Mouse (Mus musculus): ENCODE results near the gene Nova1. TPM values are rescaled to one million over a fixed set of nuclear protein-coding genes. Genes with fewer than 3 reads are reported as not detected.
A peak's percentile ranks its signal among the peaks of the same experiment; 100 is the strongest.

The Nova1 gene
- 1 to 10 TPM; 2.7 to 5.8 TPM for total RNA-seq (2021)
- 0.45 and 0.70 TPM in 2 replicates for polyA plus RNA-seq (2012; rRNA removed)
- long read RNA-seq, full-length matches to known transcripts, result 1 of 2 reads
- long read RNA-seq, partial matches to known transcripts, result 0 of 2 reads
- long read RNA-seq, other reads (novel, unspliced or antisense), result 1 of 2 reads

DNA sequence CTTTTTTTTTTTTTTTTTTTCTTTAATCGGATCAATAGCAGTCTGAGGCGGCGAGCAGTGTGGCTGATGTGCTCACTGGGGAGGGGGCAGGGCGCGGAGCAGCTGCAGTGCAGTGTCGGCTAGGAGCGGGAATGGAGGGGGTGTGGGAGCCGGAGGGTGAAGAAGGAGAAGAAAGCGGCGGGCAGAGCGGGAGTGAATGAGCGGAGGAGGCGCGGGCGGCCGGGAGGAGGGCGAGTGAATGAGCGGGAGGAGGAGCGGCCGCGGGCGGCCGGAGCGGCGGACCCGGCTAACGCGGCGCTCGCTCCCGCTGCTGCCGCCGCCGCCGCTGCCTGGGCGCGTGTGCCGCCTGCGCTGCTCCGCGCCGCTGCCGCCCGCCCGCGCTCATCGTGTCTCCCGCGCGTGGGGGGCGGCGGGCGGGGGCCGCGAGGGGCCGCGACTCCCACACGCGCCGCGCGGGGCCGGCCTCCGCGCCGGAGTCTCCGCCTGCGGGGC lies at the start of gene Nova1:
TSS of gene Nova1 (minus strand) at position 74 of the 492 bp plus-strand sequence.
- DNase-seq, result peak; percentile 76

DNA sequence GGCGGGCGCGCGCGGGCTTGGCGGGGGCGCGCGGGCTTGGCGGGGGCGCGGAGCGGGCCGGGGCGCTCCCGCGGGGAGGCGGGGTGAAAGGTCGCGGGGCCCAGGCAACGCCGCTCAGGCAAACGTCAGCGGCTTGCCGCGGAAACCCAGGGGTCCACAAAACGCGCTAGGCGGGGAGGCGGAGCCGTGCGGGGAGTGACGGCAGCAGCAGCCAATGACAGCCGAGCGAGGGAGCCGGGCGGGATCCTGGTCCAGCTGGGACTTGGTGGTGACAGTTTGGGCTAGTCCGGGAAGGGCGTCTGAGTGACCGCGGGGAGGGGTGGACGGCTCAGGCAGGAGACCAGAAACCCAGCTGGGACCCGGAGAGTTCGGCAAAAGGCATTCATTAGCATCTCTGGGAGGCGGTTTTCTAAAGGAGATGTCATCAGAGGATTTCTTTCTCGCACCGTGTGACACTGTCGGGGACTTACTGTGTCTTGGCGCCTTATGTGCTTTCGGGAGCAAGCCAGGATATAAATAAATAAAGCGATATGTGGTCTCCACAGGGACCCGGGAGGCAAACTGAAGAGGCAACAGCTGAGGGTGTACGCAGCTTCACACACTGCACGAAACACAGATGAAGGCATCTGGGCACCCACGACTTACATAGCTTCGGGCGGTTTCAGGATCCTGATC lies 756 bp upstream of the Nova1 start:
- DNase-seq, result peak; percentile 95

- DNase-seq, result peak; percentile 38
These were observed 491 bp downstream of the Nova1 start for GRCm38 (mm10) chr12:46818021-46818855.

GRCm38 (mm10) chr12:46817211-46817803 lies 1.4 kb downstream of the Nova1 start:
- DNase-seq, result no peak

- DNase-seq, result no peak
These were observed 2.4 kb downstream of the Nova1 start for GRCm38 (mm10) chr12:46816291-46816690.

DNA sequence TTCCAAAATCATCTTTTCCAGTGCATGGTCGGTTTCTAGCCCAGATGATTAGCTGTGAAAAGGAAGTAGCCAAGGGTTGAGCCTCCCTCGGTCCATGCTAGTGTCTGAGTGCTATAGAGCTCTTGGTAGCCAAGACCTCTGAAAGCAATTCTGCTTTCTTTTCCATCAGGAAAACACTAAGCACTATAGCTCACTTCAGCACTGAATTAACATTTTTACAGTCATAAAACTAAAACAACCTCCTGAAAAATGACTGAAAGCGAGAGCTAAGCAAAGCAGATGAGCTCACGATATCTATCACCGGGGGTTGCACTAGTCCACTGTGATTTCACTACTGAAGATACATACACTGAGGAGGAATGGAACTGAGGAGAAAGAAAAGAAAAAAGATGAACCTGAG lies 3.0 kb downstream of the Nova1 start:
- DNase-seq, result no peak

GRCm38 (mm10) chr12:46814820-46815219 lies 3.9 kb downstream of the Nova1 start:
- no peak for DNase-seq

- no peak for DNase-seq
These were observed 17.4 kb downstream of the Nova1 start for GRCm38 (mm10) chr12:46801311-46801710.

- no peak for DNase-seq
These were observed 36.1 kb downstream of the Nova1 start for GRCm38 (mm10) chr12:46782301-46783280.

- no peak for DNase-seq
These were observed 37.2 kb downstream of the Nova1 start for GRCm38 (mm10) chr12:46781481-46781880.

- no peak for DNase-seq
These were observed 37.7 kb downstream of the Nova1 start for GRCm38 (mm10) chr12:46780983-46781382.

GRCm38 (mm10) chr12:46759450-46759849 lies 59.3 kb downstream of the Nova1 start:
- no peak for DNase-seq

DNA sequence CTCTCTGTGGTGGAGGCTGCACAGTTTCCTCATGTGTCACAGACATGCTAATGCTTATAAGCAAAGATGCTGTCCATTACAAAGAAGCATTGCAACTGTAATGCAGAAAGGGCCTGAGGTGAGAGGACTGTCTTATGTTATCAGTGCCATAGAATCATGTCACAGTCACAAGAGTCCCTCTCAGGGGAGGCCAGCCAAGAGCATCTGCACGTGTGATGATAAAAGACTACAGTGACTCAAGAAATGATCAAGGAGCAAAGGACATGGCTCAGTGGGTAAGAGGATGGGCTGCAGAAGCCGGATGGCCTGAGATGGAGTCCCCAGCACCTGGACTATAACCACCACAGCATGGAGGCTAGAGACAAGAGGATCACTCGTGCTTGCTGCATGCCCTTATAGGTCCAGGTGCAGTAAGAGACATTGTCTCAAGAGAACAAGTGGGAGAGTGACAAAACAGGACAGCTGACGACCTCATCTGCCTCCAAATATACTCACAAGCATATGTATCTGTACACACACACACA lies 64.3 kb downstream of the Nova1 start:
- DNase-seq, result no peak

DNA sequence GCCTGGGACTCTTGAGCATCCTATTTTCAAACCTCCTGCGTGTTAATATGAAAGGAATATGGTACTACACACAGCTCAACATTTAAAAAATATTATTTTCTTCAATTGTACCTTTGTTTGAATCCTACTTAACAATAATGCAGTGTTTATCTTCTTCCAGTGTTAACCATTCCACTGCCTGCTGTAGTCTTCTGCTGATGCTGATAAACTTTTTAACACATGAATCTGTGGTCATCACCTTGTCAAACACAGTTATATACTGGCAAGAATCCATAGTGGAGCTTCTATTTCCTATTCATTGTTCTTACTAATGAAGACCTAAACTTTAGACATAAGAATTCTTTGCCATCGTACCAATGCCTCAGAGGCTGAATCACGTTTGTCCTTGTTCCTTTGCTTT lies 65.6 kb downstream of the Nova1 start:
- no peak for DNase-seq

- DNase-seq, result no peak
These were observed 85.5 kb downstream of the Nova1 start for GRCm38 (mm10) chr12:46733261-46733660.

DNA sequence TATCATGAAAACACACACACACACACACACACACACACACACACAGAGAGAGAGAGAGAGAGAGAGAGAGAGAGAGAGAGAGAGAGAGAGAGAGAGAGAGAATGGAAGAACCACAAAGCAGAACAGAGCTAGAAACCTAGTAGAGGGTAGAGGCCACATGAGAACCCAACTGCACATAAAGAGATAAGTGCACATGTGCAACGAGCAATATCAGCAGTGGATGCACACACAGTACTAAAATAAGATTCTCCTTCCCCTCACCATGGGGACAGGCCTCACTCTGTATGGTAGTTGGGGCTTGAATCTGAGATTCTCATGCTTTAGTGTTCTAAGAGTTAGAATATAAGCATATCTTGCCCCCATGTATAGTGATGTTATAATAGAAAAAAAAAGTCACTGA lies 86.8 kb downstream of the Nova1 start:
- no peak for DNase-seq

DNA sequence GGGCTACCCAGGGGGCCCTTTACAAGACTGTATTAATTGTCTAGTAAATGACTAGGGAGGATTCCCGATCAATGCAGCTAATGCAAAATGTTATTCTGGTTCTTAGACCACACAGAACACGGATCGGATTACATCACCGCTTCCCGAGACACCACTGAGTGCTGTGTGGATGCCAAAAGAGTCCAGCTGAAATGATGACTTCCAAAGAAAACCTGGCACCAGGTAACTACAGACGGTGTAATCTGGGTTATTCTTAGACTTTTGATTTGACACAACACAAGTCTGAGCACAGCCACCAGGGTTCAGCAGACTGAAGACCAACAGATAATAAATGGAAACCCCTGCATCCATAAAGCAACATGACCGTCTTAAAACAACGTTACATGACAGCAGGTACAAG lies 96.8 kb downstream of the Nova1 start:
- no peak for DNase-seq

DNA sequence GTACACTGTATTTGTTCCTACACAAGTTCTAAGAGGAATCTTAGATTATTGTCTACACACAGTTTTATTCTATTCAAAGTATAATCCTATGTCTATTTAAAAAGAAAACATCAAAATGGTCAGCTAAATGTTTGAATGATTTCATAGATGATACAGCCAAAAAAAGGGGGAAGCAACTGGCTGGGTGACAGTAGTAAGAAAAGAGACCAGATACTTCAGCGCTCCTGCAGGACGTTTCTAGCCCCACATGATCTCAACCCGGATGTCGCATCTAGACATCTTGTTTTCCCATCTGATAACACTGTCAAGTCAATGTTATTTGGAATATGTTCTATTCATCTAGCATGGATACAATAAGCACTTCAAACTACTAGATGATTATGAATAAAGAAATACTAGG lies 99.7 kb downstream of the Nova1 start:
- DNase-seq, result no peak

GRCm38 (mm10) chr12:46710094-46710493 lies 108.6 kb downstream of the Nova1 start:
- DNase-seq, result no peak

DNA sequence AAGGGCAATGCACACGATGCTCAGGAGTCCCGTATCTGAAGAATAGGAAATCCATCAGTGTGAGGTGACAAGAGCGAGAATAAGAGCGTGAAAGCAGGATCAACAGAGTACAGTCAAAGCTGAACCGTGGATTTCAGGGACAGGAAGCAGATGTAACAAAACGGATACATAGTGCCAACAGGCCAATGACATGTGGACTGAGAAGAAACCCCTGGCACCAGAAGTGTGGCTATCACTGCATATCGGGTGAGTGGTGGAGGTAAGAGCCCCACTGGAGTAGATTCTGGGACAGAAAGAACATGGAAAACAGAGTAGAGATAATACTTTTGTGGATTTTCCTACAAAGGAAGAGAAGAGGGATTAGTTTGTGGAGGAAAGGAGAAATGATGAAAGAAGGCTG lies 109.3 kb downstream of the Nova1 start:
- DNase-seq, result no peak

GRCm38 (mm10) chr12:46700202-46700601 lies 118.5 kb downstream of the Nova1 start:
- no peak for DNase-seq

Data from adrenal gland, adult 2 months (tissue).